20 mouse cellular contexts compared by ENCODE assay signal in the genomic region with DNA sequence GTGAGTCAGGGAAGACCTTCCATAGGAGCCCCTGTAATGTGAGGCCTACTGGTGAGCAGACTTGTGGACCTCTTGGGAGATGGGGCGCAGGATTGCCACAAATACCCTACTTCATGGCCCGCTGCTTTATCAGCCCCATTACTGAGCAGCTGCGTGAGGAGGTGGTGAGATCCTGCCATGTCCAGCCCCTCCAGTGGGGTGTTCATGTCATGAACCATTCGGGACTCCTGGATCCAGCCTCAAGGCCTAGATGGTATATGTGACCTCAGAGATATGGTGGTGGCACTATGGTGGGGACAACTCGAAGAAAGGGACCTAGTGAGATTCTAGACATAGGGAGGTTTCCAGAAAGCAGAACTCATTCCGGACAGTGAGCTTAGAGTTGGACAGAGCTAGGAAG. TPM values are rescaled to one million over a fixed set of nuclear protein-coding genes. Genes with fewer than 3 reads are reported as not detected.
"Had no signal": no experiment of that assay in that cellular context is flagged by ENCODE, and none has a peak within 500 bp of the region (broad histone marks: within the 10 kb centered on the region; RNA-seq: fewer than 3 reads in every experiment).

No protein-coding gene starts in this region.

- H3K9me3 ChIP-seq: midbrain, embryonic 10.5 days; midbrain, embryonic 12.5 days; neural tube, embryonic 13.5 days; neural tube, embryonic 15.5 days; stomach, embryonic 15.5 days had no signal

- H3K9ac ChIP-seq: lung, embryonic 14.5 days; midbrain, embryonic 12.5 days; neural tube, embryonic 13.5 days; neural tube, embryonic 15.5 days; stomach, embryonic 15.5 days had no signal

- H3K4me2 ChIP-seq: lung, embryonic 14.5 days; midbrain, embryonic 12.5 days; neural tube, embryonic 13.5 days; neural tube, embryonic 15.5 days; stomach, embryonic 15.5 days had no signal

- ATAC-seq: midbrain, embryonic 16.5 days had no signal

- H3K27ac ChIP-seq: midbrain, embryonic 10.5 days; midbrain, embryonic 12.5 days; neural tube, embryonic 13.5 days; neural tube, embryonic 15.5 days; stomach, embryonic 15.5 days had no signal

- H3K4me3 ChIP-seq: midbrain, embryonic 10.5 days; midbrain, embryonic 12.5 days; myocyte; neural tube, embryonic 13.5 days; neural tube, embryonic 15.5 days; stomach, embryonic 15.5 days had no signal

- H3K27me3 ChIP-seq: midbrain, embryonic 12.5 days; neural tube, embryonic 13.5 days; neural tube, embryonic 15.5 days; stomach, embryonic 15.5 days had no signal

- H3K4me1 ChIP-seq: midbrain, embryonic 12.5 days; neural tube, embryonic 13.5 days; neural tube, embryonic 15.5 days; stomach, embryonic 15.5 days had no signal

- H3K36me3 ChIP-seq: midbrain, embryonic 10.5 days; midbrain, embryonic 12.5 days; neural tube, embryonic 13.5 days; neural tube, embryonic 15.5 days; stomach, embryonic 15.5 days had no signal

- DNase-seq: lung, adult 18-20 months; lung, embryonic 14.5 days; lung, postnatal 10 days; lung, postnatal 4 days; midbrain, embryonic 14.5 days; right cerebral cortex, postnatal 14 days; thymus, adult 18-20 months; thymus, postnatal 14 days; thymus, postnatal 36 days had no signal

RNA-seq across cellular contexts. Expression of a gene that starts 14.8 kb away (rescaled TPM):
- total RNA-seq: megakaryocyte-erythroid progenitor cell, adult 5-6 weeks had no signal
- polyA plus RNA-seq: liver, embryonic 16.5 days; lung, embryonic 14.5 days; midbrain, embryonic 10.5 days; midbrain, embryonic 12.5 days; midbrain, embryonic 14.5 days; midbrain, embryonic 16.5 days; neural tube, embryonic 11.5 days; neural tube, embryonic 13.5 days; neural tube, embryonic 15.5 days; stomach, embryonic 15.5 days; thymus, postnatal 0 days had no signal
